Mouse (Mus musculus) intestine, embryonic 14.5 days (tissue): ENCODE data around the gene Sec31a. TPM values are rescaled to one million over a fixed set of nuclear protein-coding genes. Genes with fewer than 3 reads are reported as not detected.

Experiments
- ATAC-seq: fragments of 200-750 bp; cut with Nextera tagmentation; replicated peaks from 2 replicates; pipeline ENCODE4 v1.8.0; 2017; ENCODE audit warnings: low read depth, moderate number of reproducible peaks, moderate TSS enrichment, moderate library complexity; ENCODE audit not compliant: low FRiP score, low TSS enrichment
- DNase-seq: peaks from one replicate; pipeline ENCODE4 v3.0.0-alpha.2; 2018; ENCODE audit warnings: low spot score
- H3K27ac ChIP-seq: fragments of 300-500 bp; sonication (generic); 2 replicates; pipeline ENCODE4 v1.5.1; 2014; ENCODE audit warnings: low read depth, mild to moderate bottlenecking, control low read depth
- H3K27me3 ChIP-seq: fragments of 300-500 bp; sonication (generic); replicated peaks from 2 replicates; pipeline ENCODE4 v1.6.1; 2014; ENCODE audit warnings: low read length, control low read depth; ENCODE audit not compliant: control insufficient read depth, insufficient read depth
- H3K36me3 ChIP-seq: fragments of 300-500 bp; sonication (generic); 2 replicates; pipeline ENCODE4 v1.6.1; 2014; ENCODE audit warnings: low read length, control low read depth; ENCODE audit not compliant: control insufficient read depth, insufficient read depth
- H3K4me1 ChIP-seq: fragments of 300-500 bp; sonication (generic); replicated peaks from 2 replicates; pipeline ENCODE4 v1.6.1; 2014; ENCODE audit warnings: low read length, control low read depth, mixed read lengths; ENCODE audit not compliant: control insufficient read depth, insufficient read depth
- H3K4me2 ChIP-seq: fragments of 300-500 bp; sonication (generic); 2 replicates; pipeline ENCODE4 v1.6.1; 2014; ENCODE audit warnings: low read length
- H3K4me3 ChIP-seq: fragments of 300-500 bp; sonication (generic); 2 replicates; pipeline ENCODE4 v1.5.1; 2014; ENCODE audit warnings: low read depth, low read length, control low read depth, mixed read lengths
- H3K9ac ChIP-seq: fragments of 300-500 bp; sonication (generic); 2 replicates; pipeline ENCODE4 v1.6.1; 2014; ENCODE audit warnings: mild to moderate bottlenecking, low read length
- H3K9me3 ChIP-seq: fragments of 300-500 bp; sonication (generic); 2 replicates; pipeline ENCODE4 v1.6.1; 2016; ENCODE audit warnings: low read length, control low read depth; ENCODE audit not compliant: control insufficient read depth
- WGBS: fragments of 180-500 bp; shearing (Covaris S2); extraction: QIAGEN DNeasy Blood & Tissue Kit; methylation state at CpG from one replicate; pipeline ENCODE4 v1.1.7; 2014; 5-methylcytosine and 5-hydroxymethylcytosine counted together
- polyA plus RNA-seq: library from polyadenylated mRNA; unstranded; fragments of >200 nt; fragmentation: Nextera tagmentation; extraction: Ambion mirVana; gene quantifications from 2 replicates; pipeline ENCODE4 v1.2.1, GENCODE M21; 2014

Sec31a gene
- polyA plus RNA-seq, 1 experiment from 2014 or later = 170 TPM

- ATAC-seq (no peak; the same call in 1 of the 2 replicates), DNase-seq (no peak)
- Histone ChIP-seq H3K9me3 (no peaks in the 10 kb centered on the region), H3K9ac (no peak overlapping the region), H3K27ac (no peak overlapping the region), H3K4me3 (no peak overlapping the region), H3K36me3 (peaks cover 90% of the 10 kb centered on the region), H3K27me3 (no peaks in the 10 kb centered on the region), H3K4me1 (0 out of 2 replicates have a peak, but pooled peaks cover 5% of the 10 kb centered on the region), H3K4me2 (no peak overlapping the region)
- WGBS = 89% methylated on average over 18 of the region's 18 CpGs
Observed at GRCm38 (mm10) chr5:100383782-100384510, 32.1 kb downstream of the Sec31a start.

GRCm38 (mm10) chr5:100381094-100381493 is 34.9 kb downstream of the Sec31a start:
- H3K27me3 ChIP-seq = no peaks in the 10 kb centered on the region
- 95% methylated on average over 7 of the region's 7 CpGs for WGBS
- no peak overlapping the region for H3K9ac ChIP-seq
- H3K9me3 ChIP-seq = no peaks in the 10 kb centered on the region
- no peak overlapping the region for H3K27ac ChIP-seq
- H3K4me1 ChIP-seq = 0 out of 2 replicates have a peak, but pooled peaks cover 5% of the 10 kb centered on the region
- ATAC-seq (no peak), DNase-seq (no peak)
- H3K4me3 ChIP-seq = no peak overlapping the region
- peaks cover 100% of the 10 kb centered on the region for H3K36me3 ChIP-seq
- H3K4me2 ChIP-seq = no peak overlapping the region

GRCm38 (mm10) chr5:100380277-100380676 is 35.8 kb downstream of the Sec31a start:
- Histone ChIP-seq H3K9me3 (no peaks in the 10 kb centered on the region), H3K4me2 (no peak overlapping the region), H3K27me3 (no peaks in the 10 kb centered on the region), H3K36me3 (peaks cover 100% of the 10 kb centered on the region), H3K4me3 (no peak overlapping the region), H3K9ac (no peak overlapping the region), H3K27ac (no peak overlapping the region), H3K4me1 (0 out of 2 replicates have a peak, but pooled peaks cover 5% of the 10 kb centered on the region)
- no peak for DNase-seq
- ATAC-seq = peak; percentile 71
- WGBS = 73% methylated on average over 5 of the region's 5 CpGs

GRCm38 (mm10) chr5:100378981-100379380 is 37.1 kb downstream of the Sec31a start:
- Histone ChIP-seq H3K4me2 (no peak overlapping the region), H3K4me1 (0 out of 2 replicates have a peak, but pooled peaks cover 5% of the 10 kb centered on the region), H3K4me3 (no peak overlapping the region), H3K9ac (no peak overlapping the region), H3K36me3 (peaks cover 99% of the 10 kb centered on the region), H3K27ac (no peak overlapping the region), H3K9me3 (no peaks in the 10 kb centered on the region), H3K27me3 (no peaks in the 10 kb centered on the region)
- DNase-seq (no peak), ATAC-seq (no peak)
- 92% methylated on average over 2 of the region's 2 CpGs for WGBS

GRCm38 (mm10) chr5:100378211-100378610 is 37.8 kb downstream of the Sec31a start:
- no peak overlapping the region for H3K4me3 ChIP-seq
- DNase-seq (no peak), ATAC-seq (no peak)
- H3K27ac ChIP-seq = no peak overlapping the region
- H3K27me3 ChIP-seq = no peaks in the 10 kb centered on the region
- peaks cover 99% of the 10 kb centered on the region for H3K36me3 ChIP-seq
- H3K4me1 ChIP-seq = 0 out of 2 replicates have a peak, but pooled peaks cover 5% of the 10 kb centered on the region
- 95% methylated on average over 5 of the region's 5 CpGs for WGBS
- no peak overlapping the region for H3K9ac ChIP-seq
- H3K9me3 ChIP-seq = no peaks in the 10 kb centered on the region
- H3K4me2 ChIP-seq = no peak overlapping the region

GRCm38 (mm10) chr5:100377376-100377775 is 38.7 kb downstream of the Sec31a start:
- no peak for ATAC-seq
- 68% methylated on average over 2 of the region's 2 CpGs for WGBS
- Histone ChIP-seq H3K4me1 (0 out of 2 replicates have a peak, but pooled peaks cover 5% of the 10 kb centered on the region), H3K27me3 (no peaks in the 10 kb centered on the region), H3K36me3 (peaks cover 98% of the 10 kb centered on the region), H3K27ac (no peak overlapping the region), H3K9ac (no peak overlapping the region), H3K4me2 (no peak overlapping the region), H3K4me3 (no peak overlapping the region), H3K9me3 (no peaks in the 10 kb centered on the region)
- DNase-seq = no peak

GRCm38 (mm10) chr5:100374703-100375102 is 41.3 kb downstream of the Sec31a start:
- H3K4me3 ChIP-seq = no peak overlapping the region
- H3K36me3 ChIP-seq = peaks cover 98% of the 10 kb centered on the region
- no peaks in the 10 kb centered on the region for H3K9me3 ChIP-seq
- no peak overlapping the region for H3K4me2 ChIP-seq
- ATAC-seq = 0 out of 2 replicates have a peak, but pooled peaks have one; percentile 29
- no peak overlapping the region for H3K27ac ChIP-seq
- 94% methylated on average over 2 of the region's 2 CpGs for WGBS
- H3K9ac ChIP-seq = no peak overlapping the region
- H3K4me1 ChIP-seq = 0 out of 2 replicates have a peak, but pooled peaks cover 2% of the 10 kb centered on the region
- no peaks in the 10 kb centered on the region for H3K27me3 ChIP-seq
- DNase-seq = no peak

- no peaks in the 10 kb centered on the region for H3K4me1 ChIP-seq
- H3K9me3 ChIP-seq = no peaks in the 10 kb centered on the region
- no peak overlapping the region for H3K4me3 ChIP-seq
- H3K27ac ChIP-seq = no peak overlapping the region
- 53% methylated on average over 5 of the region's 5 CpGs for WGBS
- no peaks in the 10 kb centered on the region for H3K27me3 ChIP-seq
- peaks cover 96% of the 10 kb centered on the region for H3K36me3 ChIP-seq
- DNase-seq (no peak), ATAC-seq (0 out of 2 replicates have a peak, but pooled peaks have one; percentile 26)
- no peak overlapping the region for H3K4me2 ChIP-seq
- no peak overlapping the region for H3K9ac ChIP-seq
Observed at GRCm38 (mm10) chr5:100373952-100374351, 42.1 kb downstream of the Sec31a start.

- Histone ChIP-seq H3K27me3 (no peaks in the 10 kb centered on the region), H3K4me1 (no peaks in the 10 kb centered on the region), H3K36me3 (peaks cover 94% of the 10 kb centered on the region), H3K4me2 (no peak overlapping the region), H3K4me3 (no peak overlapping the region), H3K27ac (no peak overlapping the region), H3K9ac (no peak overlapping the region), H3K9me3 (no peaks in the 10 kb centered on the region)
- WGBS = 38% methylated on average over 1 of the region's 1 CpGs
- no peak for DNase-seq
- no peak for ATAC-seq
Observed at GRCm38 (mm10) chr5:100370919-100371318, 45.1 kb downstream of the Sec31a start.
